Mouse (Mus musculus): Measurements from ENCODE around the gene AC134908.4.
"Not testable (repeated sequence)": the region's sequence is repeated elsewhere in the genome, so short reads cannot be mapped to it uniquely, and the experiment has no call there.

The AC134908.4 gene

GRCm38 (mm10) chr17:25775318-25776062 is 20.0 kb downstream of the AC134908.4 start:
- no peak for DNase-seq (ENCODE audit: low spot score in 2 of 2)

- DNase-seq (ENCODE audit: low spot score in 2 of 2) = peak; percentile 96 to 97
Observed at GRCm38 (mm10) chr17:25773549-25774120, 21.8 kb downstream of the AC134908.4 start, which contains the start of gene Narfl. Narfl (plus strand) TSS chr17:25773776.

- DNase-seq (ENCODE audit: low spot score in 2 of 2) = no peak
Observed at GRCm38 (mm10) chr17:25769331-25769730, 26.1 kb downstream of the AC134908.4 start.

- no peak for DNase-seq (ENCODE audit: low spot score in 2 of 2)
Observed at GRCm38 (mm10) chr17:25765886-25766285, 29.6 kb downstream of the AC134908.4 start.

- DNase-seq (ENCODE audit: low spot score in 2 of 2) = no peak
Observed at GRCm38 (mm10) chr17:25762591-25762990, 32.9 kb downstream of the AC134908.4 start.

- DNase-seq (ENCODE audit: low spot score in 2 of 2) = no peak
Observed at GRCm38 (mm10) chr17:25761561-25761970, 33.9 kb downstream of the AC134908.4 start.

GRCm38 (mm10) chr17:25760148-25760547 is 35.3 kb downstream of the AC134908.4 start:
- no peak for DNase-seq (ENCODE audit: low spot score in 2 of 2)

- no peak for DNase-seq (ENCODE audit: low spot score in 2 of 2)
Observed at GRCm38 (mm10) chr17:25757691-25758090, 37.8 kb downstream of the AC134908.4 start.

- DNase-seq (ENCODE audit: low spot score in 2 of 2) = no peak
Observed at GRCm38 (mm10) chr17:25756378-25757242, 38.8 kb downstream of the AC134908.4 start.

GRCm38 (mm10) chr17:25755627-25756377 is 39.7 kb downstream of the AC134908.4 start:
- no peak for DNase-seq (ENCODE audit: low spot score in 2 of 2)

GRCm38 (mm10) chr17:25755086-25755485 is 40.4 kb downstream of the AC134908.4 start:
- DNase-seq (ENCODE audit: low spot score in 2 of 2) = no peak

GRCm38 (mm10) chr17:25754241-25754640 is 41.2 kb downstream of the AC134908.4 start, which contains the start of gene Msln:
Msln (minus strand) TSS chr17:25754378.
- DNase-seq (ENCODE audit: low spot score in 2 of 2) = no peak

- DNase-seq (ENCODE audit: low spot score in 2 of 2) = peak in 1 of 2 experiments; percentile 36
Observed at GRCm38 (mm10) chr17:25751446-25751845, 44.0 kb downstream of the AC134908.4 start.

GRCm38 (mm10) chr17:25749314-25749713 is 46.1 kb downstream of the AC134908.4 start:
- DNase-seq (ENCODE audit: low spot score in 2 of 2) = no peak

- DNase-seq (ENCODE audit: low spot score in 2 of 2) = no peak
Observed at GRCm38 (mm10) chr17:25748238-25748637, 47.2 kb downstream of the AC134908.4 start.

GRCm38 (mm10) chr17:25744311-25744710 is 51.1 kb downstream of the AC134908.4 start:
- no peak for DNase-seq (ENCODE audit: low spot score in 2 of 2)

- DNase-seq (ENCODE audit: low spot score in 2 of 2) = no peak
Observed at GRCm38 (mm10) chr17:25743831-25744230, 51.6 kb downstream of the AC134908.4 start.

- DNase-seq (ENCODE audit: low spot score in 2 of 2) = not testable (repeated sequence)
Observed at GRCm38 (mm10) chr17:25741471-25741870, 54.0 kb downstream of the AC134908.4 start.

Data from urinary bladder, postnatal 36 days (tissue).